Mouse (Mus musculus): ENCODE measurements around the gene Rab40c.
A peak's percentile ranks its signal among the peaks of the same experiment; 100 is the strongest.

Rab40c gene

GRCm38 (mm10) chr17:25895415-25895814 is 24.1 kb downstream of the Rab40c start:
- no peak for DNase-seq

- DNase-seq = peak; percentile 83
Measured at GRCm38 (mm10) chr17:25893975-25894617, 25.4 kb downstream of the Rab40c start.

GRCm38 (mm10) chr17:25888837-25889236 is 30.7 kb downstream of the Rab40c start:
- DNase-seq = no peak

GRCm38 (mm10) chr17:25887467-25887866 is 32.1 kb downstream of the Rab40c start:
- DNase-seq = peak; percentile 21

- no peak for DNase-seq
Measured at GRCm38 (mm10) chr17:25886806-25887205, 32.7 kb downstream of the Rab40c start.

- peak; percentile 55 for DNase-seq
Measured at GRCm38 (mm10) chr17:25885636-25886035, 33.9 kb downstream of the Rab40c start.

- DNase-seq = no peak
Measured at GRCm38 (mm10) chr17:25883824-25884223, 35.7 kb downstream of the Rab40c start.

GRCm38 (mm10) chr17:25883268-25883667 is 36.3 kb downstream of the Rab40c start:
- DNase-seq = no peak

GRCm38 (mm10) chr17:25882306-25882705 is 37.2 kb downstream of the Rab40c start:
- no peak for DNase-seq

- DNase-seq = no peak
Measured at GRCm38 (mm10) chr17:25881691-25882090, 37.8 kb downstream of the Rab40c start.

GRCm38 (mm10) chr17:25880913-25881641 is 38.5 kb downstream of the Rab40c start:
- peak; percentile 53 for DNase-seq

GRCm38 (mm10) chr17:25880196-25880910 is 39.2 kb downstream of the Rab40c start, which contains the start of gene Wfikkn1:
Gene Wfikkn1, minus strand, starts transcription at chr17:25880858.
- peak; percentile 62 for DNase-seq

- DNase-seq = peak; percentile 63
Measured at GRCm38 (mm10) chr17:25879750-25880149, 39.8 kb downstream of the Rab40c start.

GRCm38 (mm10) chr17:25879261-25879660 is 40.3 kb downstream of the Rab40c start:
- DNase-seq = peak; percentile 53

GRCm38 (mm10) chr17:25878611-25879180 is 40.8 kb downstream of the Rab40c start:
- DNase-seq = no peak

- DNase-seq = peak; percentile 69
Measured at GRCm38 (mm10) chr17:25877741-25878610, 41.6 kb downstream of the Rab40c start.

GRCm38 (mm10) chr17:25877025-25877424 is 42.5 kb downstream of the Rab40c start:
- DNase-seq = no peak

- DNase-seq = peak; percentile 72
Measured at GRCm38 (mm10) chr17:25876347-25876915, 43.1 kb downstream of the Rab40c start.

- peak; percentile 90 for DNase-seq
Measured at GRCm38 (mm10) chr17:25875171-25876136, 44.1 kb downstream of the Rab40c start.

- DNase-seq = peak; percentile 90
Measured at GRCm38 (mm10) chr17:25874721-25875170, 44.8 kb downstream of the Rab40c start, which contains the start of gene Mettl26. Gene Mettl26, plus strand, starts transcription at chr17:25875074.

Data from cerebellum, adult 9-11 months (tissue).